Mouse (Mus musculus): Measurements from ENCODE around the gene Tra2a. TPM values are rescaled to one million over a fixed set of nuclear protein-coding genes. Genes with fewer than 3 reads are reported as not detected.

Tra2a gene
- polyA plus RNA-seq, 1 experiment = 166 TPM

DNA sequence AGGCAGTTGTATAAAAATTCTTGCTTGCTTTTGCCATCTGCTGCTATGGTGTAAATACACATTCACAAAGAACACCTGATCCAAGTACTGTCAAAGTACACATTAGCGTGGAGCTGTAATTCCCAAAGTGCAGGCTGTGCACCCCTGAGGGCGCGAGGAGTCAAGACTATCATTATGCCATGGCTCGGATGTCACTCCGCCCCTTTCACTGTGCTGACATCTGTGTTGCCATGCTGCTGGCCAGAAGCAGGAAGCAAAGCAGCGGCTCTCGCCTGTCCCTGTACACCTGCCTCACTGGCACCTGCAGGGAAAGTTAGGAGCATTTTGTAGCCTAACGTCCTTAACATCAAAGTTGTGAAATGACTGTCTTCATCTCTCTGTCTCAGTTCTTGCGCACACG is 68.6 kb downstream of the Tra2a start:
- Histone ChIP-seq H3K27ac (ENCODE audit: control insufficient read depth, insufficient read depth, low read depth, low read length, poor library complexity) (no peak overlapping the region), H3K4me3 (replicated peaks; ENCODE audit: control insufficient read depth, low read depth, low read length) (no peak overlapping the region), H3K4me1 (ENCODE audit: control insufficient read depth, insufficient read depth, low read length) (no peaks in the 10 kb centered on the region)
- WGBS = 86% methylated on average over 10 of the region's 10 CpGs
- TF ChIP-seq POLR2A (IDR thresholded peaks at IDR 0.05; ENCODE audit: borderline replicate concordance, control insufficient read depth, low read depth, low read length) (no peak), CTCF (IDR thresholded peaks at IDR 0.05; ENCODE audit: control insufficient read depth, insufficient read depth, low read length) (no peak)

DNA sequence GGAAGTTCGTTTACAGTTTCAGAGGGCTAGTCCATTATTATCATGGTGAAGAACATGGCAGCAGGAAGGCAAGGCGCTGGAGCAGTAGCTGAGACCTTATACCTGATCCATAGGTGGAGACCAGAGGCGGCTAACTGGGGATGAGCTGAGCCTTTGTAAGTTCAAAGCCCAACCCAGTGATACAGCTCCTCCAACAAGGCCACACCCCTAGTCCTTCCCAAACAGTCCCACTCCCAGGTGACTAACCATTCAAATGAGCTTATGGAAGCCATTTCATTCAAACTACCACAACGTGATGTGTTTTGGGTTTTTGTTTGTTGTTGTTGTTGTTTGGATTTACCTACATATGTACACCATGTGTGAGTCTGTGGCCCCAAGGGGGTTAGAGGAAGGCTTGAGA is 69.3 kb downstream of the Tra2a start:
- H3K27ac ChIP-seq (ENCODE audit: control insufficient read depth, insufficient read depth, low read depth, low read length, poor library complexity) = no peak overlapping the region
- 88% methylated on average over 4 of the region's 4 CpGs for WGBS
- no peaks in the 10 kb centered on the region for H3K4me1 ChIP-seq (ENCODE audit: control insufficient read depth, insufficient read depth, low read length)
- no peak for TF ChIP-seq CTCF (IDR thresholded peaks at IDR 0.05; ENCODE audit: control insufficient read depth, insufficient read depth, low read length)
- TF ChIP-seq POLR2A (IDR thresholded peaks at IDR 0.05; ENCODE audit: borderline replicate concordance, control insufficient read depth, low read depth, low read length) = no peak
- no peak overlapping the region for H3K4me3 ChIP-seq (replicated peaks; ENCODE audit: control insufficient read depth, low read depth, low read length)

Other genes with a start within 250 kb of the Tra2a start
- 2.6 TPM in 1 of 2 replicates, not detected in the other for gene Gpnmb, start 227.5 kb downstream of the Tra2a start, polyA plus RNA-seq (2011; ENCODE audit: insufficient read depth, insufficient read length, low replicate concordance, missing spikeins)
- 13.7 and 21.1 TPM in 2 replicates for gene Malsu1, start 190.2 kb downstream of the Tra2a start, polyA plus RNA-seq (2011; ENCODE audit: insufficient read depth, insufficient read length, low replicate concordance, missing spikeins)
- 0.31 and 2.7 TPM in 2 replicates for gene Igf2bp3, start 49.1 kb downstream of the Tra2a start, polyA plus RNA-seq (2011; ENCODE audit: insufficient read depth, insufficient read length, low replicate concordance, missing spikeins)
- gene Ccdc126, start 55.2 kb upstream of the Tra2a start, polyA plus RNA-seq (2011; ENCODE audit: insufficient read depth, insufficient read length, low replicate concordance, missing spikeins) = 0.41 and 3.2 TPM in 2 replicates
- gene Fam221a, start 103.7 kb upstream of the Tra2a start, polyA plus RNA-seq (2011; ENCODE audit: insufficient read depth, insufficient read length, low replicate concordance, missing spikeins) = 1.4 and 8.0 TPM in 2 replicates
- 1.0 TPM in 1 of 2 replicates, not detected in the other for gene Stk31, start 131.6 kb upstream of the Tra2a start, polyA plus RNA-seq (2011; ENCODE audit: insufficient read depth, insufficient read length, low replicate concordance, missing spikeins)